Mouse (Mus musculus) lung, embryonic 16.5 days (tissue): ENCODE data around the gene Aars. TPM values are rescaled to one million over a fixed set of nuclear protein-coding genes. Genes with fewer than 3 reads are reported as not detected.
A peak's percentile ranks its signal among the peaks of the same experiment; 100 is the strongest.

Experiments used
- ATAC-seq: fragments of 200-750 bp; cut with Nextera tagmentation; 2 replicates; pipeline ENCODE4 v1.8.0; 2017; ENCODE audit warnings: low read depth, mild to moderate bottlenecking, moderate library complexity
- H3K27ac ChIP-seq: fragments of 300-500 bp; sonication (generic); 2 replicates; pipeline ENCODE4 v1.5.1; 2014; ENCODE audit warnings: mild to moderate bottlenecking, control low read depth, low read length
- H3K27me3 ChIP-seq: fragments of 300-500 bp; sonication (generic); 2 replicates; pipeline ENCODE4 v1.6.1; 2014; ENCODE audit warnings: low read depth, low read length, mixed read lengths; ENCODE audit not compliant: control insufficient read depth, insufficient read depth
- H3K36me3 ChIP-seq: fragments of 300-500 bp; sonication (generic); 2 replicates; pipeline ENCODE4 v1.6.1; 2014; ENCODE audit warnings: low read length; ENCODE audit not compliant: control insufficient read depth, insufficient read depth
- H3K4me1 ChIP-seq: fragments of 300-500 bp; sonication (generic); replicated peaks from 2 replicates; pipeline ENCODE4 v1.6.1; 2014; ENCODE audit warnings: low read length, mixed read lengths; ENCODE audit not compliant: control insufficient read depth, insufficient read depth
- H3K4me2 ChIP-seq: fragments of 300-500 bp; sonication (generic); 2 replicates; pipeline ENCODE4 v1.6.1; 2014; ENCODE audit warnings: low read depth, low read length, control low read depth
- H3K4me3 ChIP-seq: fragments of 300-500 bp; sonication (generic); 2 replicates; pipeline ENCODE4 v1.5.1; 2014; ENCODE audit warnings: mild to moderate bottlenecking, low read length, control low read depth
- H3K9ac ChIP-seq: fragments of 300-500 bp; sonication (generic); 2 replicates; pipeline ENCODE4 v1.6.1; 2014; ENCODE audit warnings: low read length, control low read depth
- H3K9me3 ChIP-seq: fragments of 300-500 bp; sonication (generic); 2 replicates; pipeline ENCODE4 v1.6.1; 2016; ENCODE audit warnings: low read length; ENCODE audit not compliant: control insufficient read depth
- WGBS: fragments of 180-500 bp; shearing (Covaris S2); extraction: QIAGEN DNeasy Blood & Tissue Kit; methylation state at CpG from one replicate; pipeline ENCODE4 v1.1.7; 2014; 5-methylcytosine and 5-hydroxymethylcytosine counted together
- polyA plus RNA-seq: library from polyadenylated mRNA; unstranded; fragments of >200 nt; fragmentation: Nextera tagmentation; extraction: Ambion mirVana; gene quantifications from 2 replicates; pipeline ENCODE4 v1.2.1, GENCODE M21; 2015

Aars gene
- polyA plus RNA-seq, 1 experiment from 2014 or later: 50.9 TPM

DNA sequence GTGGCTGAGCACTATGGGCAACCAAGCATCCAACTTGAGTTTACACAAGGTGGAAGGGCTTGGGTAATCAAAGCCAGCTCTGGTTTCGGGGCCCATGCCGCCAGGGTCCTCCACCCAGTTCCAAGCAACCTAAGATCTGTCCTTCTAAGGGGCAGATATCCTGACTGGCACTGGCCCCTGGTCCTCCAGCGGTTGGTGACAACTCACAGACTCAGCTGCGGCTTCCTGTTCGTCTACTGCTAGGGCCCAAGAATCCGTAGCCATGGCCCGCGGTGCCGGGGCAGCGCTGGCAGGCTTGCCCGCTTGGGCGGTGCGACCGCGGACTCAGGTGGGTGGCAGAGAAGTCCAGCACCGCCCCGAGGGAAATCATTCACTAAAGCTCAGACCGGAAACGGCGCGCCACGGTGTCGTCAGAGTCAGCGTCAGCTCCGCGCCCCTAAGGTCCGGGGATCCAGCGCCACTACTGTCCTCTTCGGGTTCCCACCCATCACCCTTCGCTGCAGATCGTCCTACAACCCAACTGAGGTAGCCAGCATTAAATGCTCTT is 5.5 kb upstream of the Aars start:
- under 1% methylated on average over 31 of the region's 31 CpGs for WGBS
- no peaks in the 10 kb centered on the region; the same call in 1 of the 2 replicates for H3K27me3 ChIP-seq

DNA sequence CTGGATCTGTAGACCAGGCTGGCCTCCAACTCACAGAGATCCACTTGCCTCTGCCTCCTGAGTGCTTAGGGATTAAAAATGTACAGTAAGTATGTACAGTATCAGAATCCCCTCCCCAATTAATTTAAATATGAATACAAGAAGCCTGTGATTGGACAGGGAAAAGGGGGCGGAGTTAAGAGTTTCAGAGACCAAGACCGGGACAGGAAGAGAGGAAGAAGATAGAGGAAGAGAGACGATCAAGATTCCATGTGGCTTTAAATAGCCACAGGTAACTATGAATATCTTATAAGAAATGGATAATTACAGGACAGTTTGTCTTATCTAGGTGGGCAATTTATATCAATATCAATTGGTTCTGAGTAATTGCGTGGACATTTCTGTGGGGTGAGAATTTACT is 3.4 kb upstream of the Aars start:
- 45% methylated on average over 4 of the region's 4 CpGs for WGBS
- H3K9me3 ChIP-seq: no peaks in the 10 kb centered on the region
- no peaks in the 10 kb centered on the region; the same call in 1 of the 2 replicates for H3K27me3 ChIP-seq
- no peak overlapping the region for H3K9ac ChIP-seq
- no peak overlapping the region for H3K27ac ChIP-seq
- no peak overlapping the region for H3K4me3 ChIP-seq
- peaks cover 6% of the 10 kb centered on the region for H3K4me1 ChIP-seq
- no peak for ATAC-seq
- H3K4me2 ChIP-seq: no peak overlapping the region
- H3K36me3 ChIP-seq: no peaks in the 10 kb centered on the region

More for the DNA sequence above, 5.5 kb upstream of the Aars start:
- Histone ChIP-seq H3K36me3 (no peaks in the 10 kb centered on the region), H3K9me3 (no peaks in the 10 kb centered on the region), H3K4me2 (peak overlapping the region; percentile 88), H3K4me1 (peaks cover 5% of the 10 kb centered on the region), H3K4me3 (peak overlapping the region; percentile 90), H3K9ac (peak overlapping the region; percentile 90), H3K27ac (peak overlapping the region; percentile 85)
- ATAC-seq: peak; percentile 99

DNA sequence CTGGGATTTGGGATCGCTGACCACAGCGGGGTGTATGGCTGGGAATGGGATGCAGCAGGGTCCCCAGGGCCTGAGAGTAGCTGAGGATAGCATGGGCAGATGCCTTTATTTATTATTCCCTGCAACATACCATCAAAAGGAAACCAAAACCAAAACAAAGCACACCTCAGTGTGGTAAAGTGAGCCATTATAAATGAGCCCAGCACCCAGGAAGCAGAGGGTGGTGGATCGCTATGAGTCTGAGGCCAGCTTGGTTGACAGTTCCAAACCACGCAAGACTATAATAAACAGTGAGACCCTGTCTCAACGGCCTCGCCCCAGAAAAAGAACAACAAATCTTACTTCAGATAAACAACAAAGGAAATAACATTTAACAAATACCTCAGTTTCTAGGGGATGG is 2.9 kb upstream of the Aars start:
- H3K9ac ChIP-seq: no peak overlapping the region
- no peak overlapping the region for H3K27ac ChIP-seq
- no peak overlapping the region for H3K4me3 ChIP-seq
- H3K36me3 ChIP-seq: no peaks in the 10 kb centered on the region
- peaks cover 11% of the 10 kb centered on the region for H3K4me1 ChIP-seq
- no peaks in the 10 kb centered on the region; the same call in 1 of the 2 replicates for H3K27me3 ChIP-seq
- WGBS: 74% methylated on average over 6 of the region's 6 CpGs
- no peak overlapping the region for H3K4me2 ChIP-seq
- H3K9me3 ChIP-seq: no peaks in the 10 kb centered on the region
- ATAC-seq: no peak

DNA sequence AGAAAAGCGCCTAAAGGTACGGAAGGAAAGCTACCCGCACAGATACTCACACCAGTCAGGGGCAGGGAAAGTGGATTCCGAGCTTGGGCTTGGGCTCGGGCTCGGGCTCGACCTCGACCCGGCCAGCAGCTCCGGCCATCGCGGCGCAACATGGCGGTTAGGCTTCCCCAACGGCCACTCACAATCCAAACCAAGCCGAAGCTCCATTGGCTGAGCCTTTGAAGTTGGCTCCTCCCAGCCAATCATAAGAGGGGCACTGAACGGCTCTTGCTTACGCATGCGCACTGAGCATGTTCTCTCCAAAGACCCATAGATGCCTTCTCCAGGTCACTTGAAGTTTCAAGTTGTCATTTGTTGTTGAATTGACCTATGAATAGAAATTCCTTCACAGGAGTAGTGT is 1.4 kb upstream of the Aars start, which contains the start of gene Ddx19b:
Gene Ddx19b, minus strand, starts transcription at position 180 of the 400 bp plus-strand sequence.
- Histone ChIP-seq H3K4me2 (no peak within 1 kb of the TSS), H3K4me3 (no peak within 1 kb of the TSS), H3K4me1 (peaks cover 14% of the 10 kb centered on the region), H3K36me3 (no peaks in the 10 kb centered on the region), H3K9ac (no peak within 1 kb of the TSS), H3K27me3 (no peaks in the 10 kb centered on the region; the same call in 1 of the 2 replicates), H3K9me3 (no peaks in the 10 kb centered on the region), H3K27ac (no peak within 1 kb of the TSS)
- WGBS: 94% methylated on average over 19 of the region's 19 CpGs
- ATAC-seq: no peak

DNA sequence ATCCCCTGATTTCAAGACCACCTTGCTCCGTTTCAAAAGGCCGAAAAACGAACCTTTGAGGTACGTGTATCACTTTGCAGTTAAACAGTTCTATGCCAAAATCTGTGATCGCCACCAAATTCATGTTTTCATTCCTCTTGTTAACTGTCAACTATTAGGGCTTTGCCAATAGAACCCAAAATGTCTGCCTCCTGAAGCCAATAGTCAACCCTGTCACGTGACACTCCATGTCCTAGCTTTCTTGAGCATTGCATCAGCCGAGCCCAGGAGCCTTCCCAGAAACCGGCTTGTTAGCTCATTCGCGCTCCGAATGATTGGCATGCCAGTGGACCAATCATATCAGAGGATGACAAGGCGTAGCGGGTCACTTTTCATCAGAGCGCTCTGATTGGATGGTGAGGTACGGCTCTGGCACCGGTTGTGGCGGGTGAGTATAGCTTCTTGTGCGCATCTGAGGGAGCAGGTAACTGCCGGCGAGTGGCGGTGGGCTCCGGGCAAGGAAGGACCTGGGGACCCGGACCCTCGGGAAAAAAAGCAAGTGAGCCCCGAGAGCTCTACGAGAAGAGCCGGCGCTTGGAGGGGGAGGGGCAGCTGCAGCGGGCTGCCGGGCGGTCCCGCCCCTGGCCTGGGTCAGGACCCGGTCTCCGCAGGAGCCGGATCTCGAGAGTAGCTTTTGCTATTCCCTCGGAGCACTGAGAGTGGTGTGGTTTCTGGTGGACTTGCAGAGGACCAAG is 705 bp downstream of the Aars start:
- H3K4me2 ChIP-seq: peak overlapping the region; percentile 52
- H3K4me3 ChIP-seq: peak overlapping the region; percentile 61

DNA sequence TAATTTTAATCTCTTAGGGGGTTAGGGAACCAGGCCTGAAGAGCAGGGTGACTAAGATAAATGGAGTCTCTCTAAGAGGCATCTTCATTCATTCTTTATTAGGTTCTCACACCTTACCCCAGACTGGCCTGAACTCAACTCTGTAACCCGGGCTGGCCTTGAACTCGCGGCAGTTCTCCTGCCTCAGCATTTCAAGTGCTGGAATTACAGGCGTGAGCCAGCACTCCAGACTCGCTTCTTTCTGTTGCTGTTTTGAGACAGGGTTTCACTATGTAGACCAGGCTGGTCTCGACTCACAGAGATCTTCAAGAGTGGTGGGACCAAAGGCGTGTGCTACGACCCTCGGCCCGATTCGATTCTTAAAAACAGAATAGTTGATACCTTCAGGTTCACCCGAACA is 1.3 kb downstream of the Aars start:
- no peak for ATAC-seq
- WGBS: 10% methylated on average over 12 of the region's 12 CpGs
- peak overlapping the region; percentile 67 for H3K9ac ChIP-seq
- H3K4me2 ChIP-seq: peak overlapping the region; percentile 52
- peak overlapping the region; percentile 61 for H3K4me3 ChIP-seq
- H3K9me3 ChIP-seq: no peaks in the 10 kb centered on the region
- H3K27me3 ChIP-seq: no peaks in the 10 kb centered on the region; the same call in 1 of the 2 replicates
- H3K36me3 ChIP-seq: peaks cover 12% of the 10 kb centered on the region
- H3K27ac ChIP-seq: peak overlapping the region; percentile 60
- peaks cover 9% of the 10 kb centered on the region for H3K4me1 ChIP-seq

More for the DNA sequence above, 705 bp downstream of the Aars start:
- H3K4me1 ChIP-seq: peaks cover 9% of the 10 kb centered on the region
- peak overlapping the region; percentile 67 for H3K9ac ChIP-seq
- peaks cover 12% of the 10 kb centered on the region for H3K36me3 ChIP-seq
- peak; percentile 100 for ATAC-seq
- H3K9me3 ChIP-seq: no peaks in the 10 kb centered on the region
- no peaks in the 10 kb centered on the region; the same call in 1 of the 2 replicates for H3K27me3 ChIP-seq
- H3K27ac ChIP-seq: peak overlapping the region; percentile 60
- WGBS: 6% methylated on average over 37 of the region's 37 CpGs

DNA sequence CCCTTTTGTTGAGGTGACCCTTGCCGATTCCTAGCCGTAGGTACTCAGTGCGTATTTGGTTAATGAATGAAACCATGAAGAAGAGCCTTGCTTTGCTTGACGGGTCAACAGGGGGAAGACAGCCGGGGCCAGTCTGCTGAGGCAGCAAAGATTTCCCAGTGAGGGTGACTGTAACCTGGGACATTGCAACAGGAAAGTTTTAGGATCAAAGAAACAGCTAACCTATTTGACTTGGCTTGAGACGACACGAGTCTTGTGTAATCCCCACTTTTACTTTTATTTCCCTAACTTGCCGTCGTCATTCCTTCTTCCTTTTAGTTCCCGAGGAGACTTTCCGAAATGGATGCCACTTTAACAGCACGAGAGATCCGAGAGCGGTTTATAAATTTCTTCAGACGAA is 3.6 kb downstream of the Aars start:
- Histone ChIP-seq H3K27ac (no peak overlapping the region), H3K9me3 (no peaks in the 10 kb centered on the region), H3K36me3 (peaks cover 26% of the 10 kb centered on the region), H3K4me1 (peaks cover 9% of the 10 kb centered on the region), H3K4me3 (no peak overlapping the region), H3K9ac (no peak overlapping the region), H3K27me3 (no peaks in the 10 kb centered on the region; the same call in 1 of the 2 replicates), H3K4me2 (no peak overlapping the region)
- no peak for ATAC-seq
- WGBS: 92% methylated on average over 15 of the region's 15 CpGs

DNA sequence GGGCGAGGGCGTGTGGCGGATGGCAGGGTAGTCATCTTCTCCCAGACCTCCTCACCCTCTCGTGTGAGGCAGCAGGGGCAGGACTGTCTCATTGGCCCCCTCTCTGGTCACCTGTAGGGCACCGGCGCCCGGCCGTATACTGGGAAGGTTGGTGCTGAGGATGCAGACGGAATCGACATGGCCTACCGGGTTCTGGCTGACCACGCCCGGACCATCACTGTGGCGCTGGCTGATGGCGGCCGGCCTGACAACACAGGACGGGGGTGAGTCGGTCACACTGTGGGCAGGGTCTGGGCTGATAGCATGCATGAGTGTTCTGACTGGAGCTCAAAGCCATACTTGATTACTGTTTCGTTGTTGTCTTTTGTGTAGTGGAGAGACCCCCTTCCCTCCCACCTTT is 9.6 kb downstream of the Aars start:
- Histone ChIP-seq H3K4me2 (no peak overlapping the region), H3K4me3 (no peak overlapping the region), H3K9me3 (no peaks in the 10 kb centered on the region), H3K9ac (no peak overlapping the region), H3K4me1 (no peaks in the 10 kb centered on the region), H3K36me3 (peaks cover 71% of the 10 kb centered on the region), H3K27ac (no peak overlapping the region), H3K27me3 (no peaks in the 10 kb centered on the region)
- ATAC-seq: no peak
- 95% methylated on average over 19 of the region's 19 CpGs for WGBS

DNA sequence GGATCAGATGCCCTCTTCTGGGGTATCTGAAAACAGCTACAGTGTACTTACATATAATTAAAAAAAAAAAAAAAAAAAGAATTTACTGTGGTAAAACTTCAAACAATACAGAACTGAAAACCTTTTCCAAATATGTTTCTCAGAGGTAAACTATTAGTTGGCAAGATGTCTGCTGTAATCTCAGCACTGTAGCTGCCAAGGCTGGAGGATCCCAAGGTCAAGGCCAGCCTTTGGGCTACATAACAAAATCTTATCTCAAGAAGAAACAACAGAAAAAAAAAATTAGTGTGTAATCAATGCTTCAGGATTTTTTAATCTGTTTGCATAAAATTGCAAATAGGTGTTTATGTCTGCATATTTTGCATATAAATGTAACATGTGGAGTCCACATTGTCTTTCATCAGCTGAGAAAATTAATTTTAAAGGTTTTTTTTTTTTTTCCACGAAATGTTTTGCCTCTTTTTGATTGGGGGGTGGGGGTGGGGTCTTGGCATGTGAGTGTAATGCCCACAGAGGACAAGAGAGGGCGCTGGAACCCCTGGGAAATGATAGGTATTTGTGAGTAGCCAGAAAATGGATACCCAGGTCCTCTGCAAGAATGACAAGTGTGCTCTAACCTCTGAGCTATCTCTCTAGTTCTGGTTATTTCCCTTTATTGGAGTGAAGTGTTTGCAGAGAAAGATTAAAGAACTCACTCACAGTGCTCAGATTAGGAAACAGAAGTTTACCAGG is 11.2 kb downstream of the Aars start:
- no peaks in the 10 kb centered on the region for H3K9me3 ChIP-seq
- no peak overlapping the region for H3K4me3 ChIP-seq
- H3K27me3 ChIP-seq: no peaks in the 10 kb centered on the region
- H3K27ac ChIP-seq: no peak overlapping the region
- WGBS: 39% methylated on average over 2 of the region's 2 CpGs
- no peak overlapping the region for H3K9ac ChIP-seq
- H3K36me3 ChIP-seq: peaks cover 74% of the 10 kb centered on the region
- no peak overlapping the region for H3K4me2 ChIP-seq
- no peak for ATAC-seq
- no peaks in the 10 kb centered on the region for H3K4me1 ChIP-seq
